Mouse (Mus musculus) limb, embryonic 12.5 days (tissue): ENCODE results near the gene Dll1. TPM values are rescaled to one million over a fixed set of nuclear protein-coding genes. Genes with fewer than 3 reads are reported as not detected.

Experiments used
- ATAC-seq: fragments of 200-750 bp; cut with Nextera tagmentation; 2 replicates; pipeline ENCODE4 v1.8.0; 2017; ENCODE audit warnings: low read depth, moderate TSS enrichment; ENCODE audit not compliant: insufficient number of reproducible peaks, insufficient read depth, low FRiP score, low TSS enrichment
- H3K27ac ChIP-seq: fragments of 300-500 bp; sonication (generic); 2 replicates; pipeline ENCODE4 v1.5.1; 2016; ENCODE audit warnings: mild to moderate bottlenecking, moderate library complexity
- H3K27me3 ChIP-seq: fragments of 300-500 bp; sonication (generic); 2 replicates; pipeline ENCODE4 v1.6.1; 2016; ENCODE audit warnings: mild to moderate bottlenecking, moderate library complexity
- H3K36me3 ChIP-seq: fragments of 300-500 bp; sonication (generic); 2 replicates; pipeline ENCODE4 v1.6.1; 2016; ENCODE audit warnings: mild to moderate bottlenecking, moderate library complexity
- H3K4me1 ChIP-seq: fragments of 300-500 bp; sonication (generic); replicated peaks from 2 replicates; pipeline ENCODE4 v1.6.1; 2016
- H3K4me2 ChIP-seq: fragments of 300-500 bp; sonication (generic); 2 replicates; pipeline ENCODE4 v1.6.1; 2016; ENCODE audit warnings: mild to moderate bottlenecking, moderate library complexity
- H3K4me3 ChIP-seq: fragments of 300-500 bp; sonication (generic); replicated peaks from 2 replicates; pipeline ENCODE4 v1.5.1; 2016; ENCODE audit warnings: mild to moderate bottlenecking
- H3K9ac ChIP-seq: fragments of 300-500 bp; sonication (generic); replicated peaks from 2 replicates; pipeline ENCODE4 v1.6.1; 2016; ENCODE audit warnings: mild to moderate bottlenecking, moderate library complexity
- H3K9me3 ChIP-seq: fragments of 300-500 bp; sonication (generic); 2 replicates; pipeline ENCODE4 v1.6.1; 2016; ENCODE audit warnings: mild to moderate bottlenecking, moderate library complexity
- WGBS: fragments of 180-500 bp; shearing (Covaris S2); methylation state at CpG from one replicate; pipeline ENCODE4 v1.1.7; 2016; 5-methylcytosine and 5-hydroxymethylcytosine counted together
- polyA plus RNA-seq: library from polyadenylated mRNA; unstranded; fragments of >200 nt; fragmentation: Nextera tagmentation; extraction: Ambion mirVana; gene quantifications from 2 replicates; pipeline ENCODE4 v1.2.1, GENCODE M21; 2016

Gene Dll1
- polyA plus RNA-seq, result 6.7 and 7.1 TPM in 2 replicates

DNA sequence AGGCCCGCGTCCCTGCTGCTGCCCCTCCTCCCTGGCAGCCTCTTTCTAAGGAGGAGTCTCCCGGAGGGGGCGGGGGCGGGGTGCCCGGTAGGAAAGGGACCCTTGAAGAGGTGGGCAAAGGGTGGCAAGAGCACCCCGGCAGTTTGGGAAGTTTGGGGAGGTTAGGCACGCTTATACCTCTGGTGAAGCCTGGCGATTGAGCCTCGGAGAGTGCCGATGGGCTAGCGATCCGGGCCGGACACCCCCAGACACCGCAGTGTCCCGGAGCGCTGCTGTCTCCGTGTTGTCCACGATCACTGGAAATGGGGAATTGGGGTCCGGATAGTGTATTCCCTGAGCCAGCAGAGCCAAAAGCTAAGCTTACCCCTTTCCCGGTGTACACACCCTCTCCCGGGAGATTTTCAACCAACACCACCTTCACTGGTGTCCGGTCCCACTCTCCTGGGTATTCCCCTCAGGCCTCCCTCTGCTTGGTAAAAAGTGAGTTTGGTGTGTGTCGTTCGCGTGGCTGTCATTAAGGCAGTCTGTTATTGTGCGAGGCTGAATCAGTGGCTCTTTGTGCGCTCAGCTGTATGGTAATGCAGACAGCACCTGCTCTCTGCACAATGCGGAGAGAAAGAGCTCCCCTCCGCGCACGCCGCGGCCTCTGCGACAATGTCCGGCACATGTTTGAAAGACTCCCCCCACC is at the start of gene Dll1:
TSS of gene Dll1 (minus strand) at position 379 of the 688 bp plus-strand sequence.
- H3K9me3 ChIP-seq, result no peaks in the 10 kb centered on the region
- H3K27me3 ChIP-seq, result peaks cover 100% of the 10 kb centered on the region
- no peak for ATAC-seq
- H3K27ac ChIP-seq, result 0 out of 2 replicates have a peak within 1 kb of the TSS, but pooled peaks have one; percentile 8
- peak within 1 kb of the TSS; percentile 56 for H3K4me3 ChIP-seq
- no peaks in the 10 kb centered on the region for H3K36me3 ChIP-seq
- peak within 1 kb of the TSS; percentile 69 for H3K9ac ChIP-seq
- peaks cover 49% of the 10 kb centered on the region for H3K4me1 ChIP-seq
- under 1% methylated on average over 36 of the region's 36 CpGs for WGBS
- H3K4me2 ChIP-seq, result peak within 1 kb of the TSS; percentile 96

DNA sequence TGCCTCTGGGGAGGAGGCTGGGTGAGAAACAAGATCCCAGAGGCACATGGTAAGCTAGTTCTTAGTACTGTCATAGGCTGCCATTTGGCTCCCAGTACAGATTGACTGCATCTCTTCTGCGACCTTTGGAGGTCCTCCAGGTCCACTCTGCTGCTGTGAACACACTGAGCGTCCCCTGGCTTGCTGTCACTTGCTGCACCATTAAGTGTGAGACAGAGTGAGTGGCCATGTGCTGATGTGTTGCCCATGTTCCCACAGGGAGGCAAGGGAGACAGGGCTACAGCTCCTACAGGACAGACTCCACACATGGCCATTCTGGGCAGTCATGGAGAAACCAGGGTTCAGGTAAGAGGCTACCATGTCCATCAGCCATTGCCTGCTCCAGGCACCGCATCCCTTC is 49.3 kb upstream of the Dll1 start:
- ATAC-seq, result no peak
- Histone ChIP-seq H3K4me1 (no peaks in the 10 kb centered on the region), H3K27me3 (no peaks in the 10 kb centered on the region), H3K9ac (no peak overlapping the region), H3K36me3 (peaks cover 93% of the 10 kb centered on the region), H3K27ac (no peak overlapping the region), H3K9me3 (no peaks in the 10 kb centered on the region), H3K4me2 (no peak overlapping the region), H3K4me3 (no peak overlapping the region)
- 74% methylated on average over 3 of the region's 3 CpGs for WGBS

DNA sequence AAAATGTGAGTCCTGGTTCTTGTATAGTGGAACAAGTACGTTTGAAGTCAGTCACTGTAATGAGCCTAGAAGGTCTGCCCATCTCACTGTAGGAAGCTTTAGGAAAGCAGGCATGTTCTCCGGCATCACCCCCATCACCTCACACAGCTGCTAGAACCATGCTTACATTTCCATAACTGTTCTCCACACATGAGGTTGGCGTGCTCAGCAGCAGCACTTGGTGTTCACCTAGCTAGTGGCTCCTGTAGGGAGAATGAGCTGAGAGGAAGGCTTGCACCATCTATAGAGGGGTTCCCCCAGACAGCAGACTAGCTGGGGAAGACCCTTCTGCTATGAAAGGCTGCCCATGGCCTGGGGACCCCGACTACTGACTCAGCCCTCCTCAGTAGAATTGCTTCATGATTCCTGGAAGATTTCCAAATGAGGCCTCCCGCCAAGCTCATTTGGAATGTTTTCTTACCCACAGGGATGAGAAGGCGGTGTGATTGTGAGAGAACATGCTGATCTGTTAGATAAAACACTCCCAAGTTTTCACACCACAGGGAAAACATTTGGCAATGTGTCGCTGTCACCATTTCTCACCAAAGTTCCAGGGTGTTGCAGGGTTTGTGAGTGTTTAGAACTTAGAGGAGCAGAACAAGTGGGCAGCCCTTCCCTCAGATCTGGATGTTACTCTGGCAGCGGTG is 46.6 kb upstream of the Dll1 start:
- no peaks in the 10 kb centered on the region for H3K4me1 ChIP-seq
- H3K9me3 ChIP-seq, result no peaks in the 10 kb centered on the region
- no peak for ATAC-seq
- H3K27me3 ChIP-seq, result no peaks in the 10 kb centered on the region
- peaks cover 93% of the 10 kb centered on the region for H3K36me3 ChIP-seq
- no peak overlapping the region for H3K27ac ChIP-seq
- H3K4me2 ChIP-seq, result no peak overlapping the region
- H3K9ac ChIP-seq, result no peak overlapping the region
- H3K4me3 ChIP-seq, result no peak overlapping the region
- 55% methylated on average over 8 of the region's 8 CpGs for WGBS

DNA sequence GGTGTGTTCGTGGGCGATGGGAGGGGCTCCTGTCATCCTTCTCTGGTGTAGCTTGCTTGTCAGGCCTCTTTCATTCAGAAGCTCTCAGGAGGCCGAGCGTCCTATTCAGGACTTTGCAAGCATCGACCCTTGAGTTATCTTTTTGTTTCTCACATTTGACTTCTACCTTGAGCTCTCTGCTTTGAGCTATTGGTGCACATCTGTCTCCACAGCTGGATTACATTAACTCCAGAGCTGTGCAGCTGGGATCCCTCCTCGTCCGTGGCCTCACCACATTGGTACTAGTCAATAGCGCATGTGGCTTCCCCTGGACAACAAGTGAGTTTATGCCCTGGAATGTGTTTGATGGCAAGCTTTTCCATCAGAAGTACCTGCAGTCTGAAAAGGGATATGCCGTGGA is 46.0 kb upstream of the Dll1 start:
- Histone ChIP-seq H3K27ac (no peak overlapping the region), H3K9ac (no peak overlapping the region), H3K4me2 (no peak overlapping the region), H3K4me1 (no peaks in the 10 kb centered on the region), H3K27me3 (no peaks in the 10 kb centered on the region), H3K4me3 (no peak overlapping the region), H3K36me3 (peaks cover 93% of the 10 kb centered on the region), H3K9me3 (no peaks in the 10 kb centered on the region)
- no peak for ATAC-seq
- WGBS, result 68% methylated on average over 9 of the region's 9 CpGs

GRCm38 (mm10) chr17:15421446-15421845 is 44.8 kb upstream of the Dll1 start:
- Histone ChIP-seq H3K36me3 (peaks cover 94% of the 10 kb centered on the region), H3K9me3 (no peaks in the 10 kb centered on the region), H3K27me3 (no peaks in the 10 kb centered on the region), H3K4me3 (no peak overlapping the region), H3K9ac (no peak overlapping the region), H3K27ac (no peak overlapping the region), H3K4me1 (no peaks in the 10 kb centered on the region), H3K4me2 (no peak overlapping the region)
- WGBS, result 97% methylated on average over 6 of the region's 6 CpGs
- ATAC-seq, result no peak

DNA sequence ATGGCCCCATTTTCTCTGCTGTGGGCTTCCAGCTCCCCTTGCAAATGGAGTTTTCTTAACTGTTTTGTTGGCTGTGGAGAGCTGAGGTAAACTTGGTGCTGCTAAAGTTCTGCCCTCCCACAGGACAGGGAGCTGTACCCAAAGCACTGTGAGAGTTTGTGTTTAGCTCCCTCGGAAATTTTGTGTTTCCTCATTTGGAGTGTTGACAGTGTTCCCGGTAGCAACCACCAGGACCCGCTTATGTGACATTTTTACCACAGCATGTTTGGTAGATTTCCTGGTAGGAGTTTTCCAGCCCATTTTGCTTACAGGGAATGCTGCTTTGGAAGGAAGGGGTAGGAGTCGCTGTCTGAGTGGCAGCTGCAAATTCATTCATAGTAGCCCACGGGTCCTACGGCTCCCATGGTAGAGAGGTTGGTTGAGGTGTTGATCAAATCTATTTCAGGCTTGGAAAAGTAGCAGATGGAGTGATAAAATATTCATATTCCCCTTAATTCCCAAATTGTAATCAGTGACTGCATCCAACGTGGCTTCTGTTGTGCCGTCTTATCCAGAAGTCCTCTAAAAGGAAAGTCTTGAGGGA is 43.4 kb upstream of the Dll1 start:
- Histone ChIP-seq H3K27ac (no peak overlapping the region), H3K9ac (no peak overlapping the region), H3K4me3 (no peak overlapping the region), H3K36me3 (peaks cover 96% of the 10 kb centered on the region), H3K4me2 (no peak overlapping the region), H3K27me3 (no peaks in the 10 kb centered on the region), H3K4me1 (no peaks in the 10 kb centered on the region), H3K9me3 (no peaks in the 10 kb centered on the region)
- 91% methylated on average over 8 of the region's 8 CpGs for WGBS
- no peak for ATAC-seq

DNA sequence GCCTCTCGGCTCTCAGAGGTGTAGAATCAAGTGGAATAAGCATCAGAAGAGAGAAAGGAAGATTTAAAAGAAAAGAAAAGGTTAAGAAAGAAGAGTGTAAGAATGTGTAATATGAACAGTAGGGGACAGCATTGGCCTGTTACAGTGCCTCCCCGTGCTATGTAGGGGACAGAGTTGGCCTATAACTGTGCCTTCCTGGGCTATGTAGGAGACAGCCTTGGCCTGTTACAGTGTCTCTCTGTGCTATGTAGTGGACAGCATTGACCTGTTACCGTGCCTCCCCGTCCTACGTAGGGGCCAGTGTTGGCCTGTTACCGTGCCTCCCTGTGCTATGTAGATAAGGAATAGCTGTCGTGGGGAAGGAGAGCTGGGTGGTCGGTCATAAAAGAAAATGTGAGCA is 42.9 kb upstream of the Dll1 start:
- H3K4me1 ChIP-seq, result no peaks in the 10 kb centered on the region
- no peaks in the 10 kb centered on the region for H3K27me3 ChIP-seq

GRCm38 (mm10) chr17:15416596-15417215 is 40.0 kb upstream of the Dll1 start:
- no peak for ATAC-seq
- H3K36me3 ChIP-seq, result peaks cover 90% of the 10 kb centered on the region
- no peaks in the 10 kb centered on the region for H3K4me1 ChIP-seq
- H3K27ac ChIP-seq, result no peak overlapping the region
- WGBS, result 91% methylated on average over 12 of the region's 12 CpGs
- H3K27me3 ChIP-seq, result no peaks in the 10 kb centered on the region
- no peak overlapping the region for H3K4me3 ChIP-seq
- H3K9ac ChIP-seq, result no peak overlapping the region
- no peaks in the 10 kb centered on the region for H3K9me3 ChIP-seq
- H3K4me2 ChIP-seq, result no peak overlapping the region

More for the DNA sequence above, 42.9 kb upstream of the Dll1 start:
- ATAC-seq, result no peak
- H3K4me3 ChIP-seq, result no peak overlapping the region
- no peaks in the 10 kb centered on the region for H3K9me3 ChIP-seq
- H3K36me3 ChIP-seq, result peaks cover 96% of the 10 kb centered on the region
- no peak overlapping the region for H3K4me2 ChIP-seq
- H3K27ac ChIP-seq, result no peak overlapping the region
- H3K9ac ChIP-seq, result no peak overlapping the region
- WGBS, result 79% methylated on average over 8 of the region's 8 CpGs

- Histone ChIP-seq H3K4me3 (no peak overlapping the region), H3K36me3 (peaks cover 88% of the 10 kb centered on the region), H3K9me3 (no peaks in the 10 kb centered on the region), H3K4me2 (no peak overlapping the region), H3K4me1 (no peaks in the 10 kb centered on the region), H3K27ac (no peak overlapping the region), H3K27me3 (no peaks in the 10 kb centered on the region), H3K9ac (no peak overlapping the region)
- 91% methylated on average over 1 of the region's 1 CpGs for WGBS
- ATAC-seq, result no peak
These were observed 34.2 kb upstream of the Dll1 start for GRCm38 (mm10) chr17:15410861-15411260.

DNA sequence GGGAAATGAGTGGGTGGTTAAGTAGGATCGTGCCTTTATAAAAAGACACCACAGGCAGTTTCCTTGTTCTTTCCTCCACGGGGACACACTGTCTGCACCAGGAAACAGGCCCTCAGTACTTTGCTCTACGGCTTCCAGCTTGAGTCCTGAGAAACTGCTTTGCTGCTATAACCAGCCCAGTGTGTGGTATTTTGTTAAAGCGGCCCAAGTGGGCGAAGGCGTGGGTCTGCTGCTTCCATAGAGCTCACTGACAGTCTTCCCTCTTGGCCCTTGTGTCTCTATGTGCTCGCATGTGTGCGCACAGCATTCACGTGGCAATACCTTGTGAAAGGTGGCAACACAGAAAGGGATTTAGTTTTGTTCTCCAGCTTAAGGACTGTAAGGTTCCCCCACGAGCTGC is 32.6 kb upstream of the Dll1 start:
- no peak overlapping the region for H3K4me2 ChIP-seq
- 87% methylated on average over 10 of the region's 10 CpGs for WGBS
- no peak overlapping the region for H3K4me3 ChIP-seq
- H3K27ac ChIP-seq, result no peak overlapping the region
- no peaks in the 10 kb centered on the region for H3K4me1 ChIP-seq
- H3K9me3 ChIP-seq, result no peaks in the 10 kb centered on the region
- no peak overlapping the region for H3K9ac ChIP-seq
- no peaks in the 10 kb centered on the region for H3K27me3 ChIP-seq
- peaks cover 87% of the 10 kb centered on the region for H3K36me3 ChIP-seq
- no peak for ATAC-seq

DNA sequence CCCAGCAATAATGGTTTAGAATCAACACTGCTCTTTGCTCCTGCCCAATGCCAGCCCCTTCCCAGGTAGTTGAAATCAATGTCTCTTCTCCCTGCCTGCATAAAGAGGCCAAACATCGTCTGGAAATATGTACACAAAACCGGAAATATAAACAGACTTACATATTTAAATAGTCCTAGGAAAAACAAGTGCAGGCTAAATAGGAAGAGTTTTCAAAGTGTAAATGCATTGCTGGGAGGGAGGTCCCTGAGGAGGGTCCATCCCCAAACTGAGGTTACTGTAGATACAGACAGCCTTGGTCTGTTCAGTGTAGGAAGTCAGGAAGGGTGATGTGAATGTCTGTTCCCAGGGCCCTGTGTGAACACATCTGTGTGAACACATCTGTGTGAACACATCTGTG is 29.9 kb upstream of the Dll1 start:
- Histone ChIP-seq H3K4me2 (no peak overlapping the region), H3K4me1 (no peaks in the 10 kb centered on the region), H3K9ac (no peak overlapping the region), H3K9me3 (no peaks in the 10 kb centered on the region), H3K27me3 (no peaks in the 10 kb centered on the region), H3K36me3 (peaks cover 93% of the 10 kb centered on the region), H3K27ac (no peak overlapping the region), H3K4me3 (no peak overlapping the region)
- ATAC-seq, result no peak
- WGBS, result 92% methylated on average over 2 of the region's 2 CpGs
